Mouse (Mus musculus) gonadal fat pad, adult 2 months (tissue): ENCODE measurements around the gene Elmsan1. TPM values are rescaled to one million over a fixed set of nuclear protein-coding genes. Genes with fewer than 3 reads are reported as not detected.
"Not testable (repeated sequence)": the region's sequence is repeated elsewhere in the genome, so short reads cannot be mapped to it uniquely, and the experiment has no call there.

ENCODE experiments used
- DNase-seq: peaks from one replicate; pipeline ENCODE4 v3.0.0-alpha.2; 2012; ENCODE audit warnings: low read depth
- polyA plus RNA-seq: library from polyadenylated mRNA; depleted of rRNA; stranded (reverse); fragments of >200 nt; gene quantifications from 2 replicates; pipeline ENCODE4 v1.2.3, GENCODE M21; 2012; rRNA removed

Elmsan1 gene
- polyA plus RNA-seq, result 11.2 and 16.1 TPM in 2 replicates

DNA sequence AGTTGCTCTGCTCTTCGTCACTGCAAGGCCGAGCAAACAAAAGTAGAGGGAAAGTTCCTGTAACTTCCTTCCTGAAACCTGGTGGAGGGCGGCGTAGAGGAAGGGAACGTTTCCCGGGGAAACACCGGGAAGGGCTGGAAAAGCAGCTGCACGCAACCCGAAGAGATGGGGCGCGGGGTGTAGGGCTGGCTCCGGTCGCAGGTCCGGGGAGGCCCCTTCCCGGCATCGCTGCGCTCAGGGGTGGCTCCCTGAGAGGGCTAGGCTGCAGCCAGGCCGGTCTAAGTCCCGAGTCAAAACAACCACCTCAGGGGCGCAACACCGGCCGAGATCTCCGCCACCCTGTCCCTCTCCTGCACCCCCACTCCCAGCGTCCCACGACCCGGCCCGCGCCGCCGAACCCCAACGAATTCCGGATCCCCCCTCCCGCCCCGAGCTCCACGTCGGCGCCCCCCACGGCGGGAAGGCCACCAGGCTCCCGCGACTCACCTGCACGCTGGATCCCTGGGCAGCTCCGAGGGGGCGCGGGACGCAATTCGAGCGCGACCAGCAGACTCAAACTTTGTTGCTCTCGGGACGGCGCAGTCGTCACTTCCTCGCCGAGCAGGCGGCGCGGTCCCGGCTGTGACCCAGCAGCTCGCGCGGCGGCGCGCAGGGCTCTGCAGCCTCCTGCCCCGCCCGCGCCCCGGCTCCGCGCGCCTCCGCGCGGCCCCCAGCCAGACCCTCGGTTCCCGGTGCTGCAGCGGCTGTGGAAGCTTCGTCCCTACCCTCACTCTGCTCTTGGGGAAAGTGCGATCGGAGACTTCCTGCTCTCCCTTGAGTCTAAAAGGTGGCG lies at the start of gene Elmsan1:
TSS of gene Elmsan1 (minus strand) at position 593 of the 832 bp plus-strand sequence.
- no peak for DNase-seq

DNA sequence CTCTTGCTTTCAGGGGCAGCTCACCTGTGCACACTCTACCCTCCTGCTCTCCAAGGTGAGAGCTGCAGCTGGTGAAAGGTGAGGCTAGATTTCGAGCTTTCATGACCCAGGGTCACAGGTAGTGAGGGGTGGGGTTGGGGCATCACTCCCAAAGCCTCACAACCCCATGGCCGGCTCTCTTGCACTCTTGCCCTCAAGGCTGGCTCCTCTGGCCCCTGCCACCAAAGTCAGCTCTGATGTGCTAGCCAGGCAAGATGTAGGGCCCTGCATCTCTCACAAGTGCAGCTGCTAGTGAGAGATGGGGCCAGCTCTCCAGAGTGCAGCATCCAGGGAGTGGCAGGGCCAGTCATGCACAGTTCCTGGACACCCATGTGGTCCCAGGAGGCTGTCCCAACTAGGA lies 48.6 kb upstream of the Elmsan1 start:
- DNase-seq, result no peak

- DNase-seq, result no peak
Observed at GRCm38 (mm10) chr12:84260363-84260762, 41.7 kb upstream of the Elmsan1 start.

DNA sequence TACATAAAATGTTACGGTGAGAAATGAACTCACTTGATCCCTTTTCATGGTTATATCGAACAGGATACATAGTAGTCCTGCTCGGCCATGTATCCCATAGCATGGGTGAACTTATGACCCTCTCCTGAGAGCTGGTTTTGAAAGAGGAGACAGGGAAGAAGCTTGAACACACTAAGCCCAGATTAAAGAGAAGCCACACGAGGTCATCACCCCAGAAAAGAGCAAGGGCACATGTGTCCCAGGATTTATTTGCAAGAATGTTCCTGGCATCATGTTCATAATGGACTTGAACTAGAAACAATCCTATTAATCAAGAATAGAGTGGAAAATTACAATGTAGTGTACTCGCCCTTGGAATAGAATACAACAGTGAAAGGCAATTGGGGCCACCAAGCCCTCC lies 36.2 kb upstream of the Elmsan1 start:
- no peak for DNase-seq

- DNase-seq, result no peak
Observed at GRCm38 (mm10) chr12:84252811-84253210, 34.1 kb upstream of the Elmsan1 start.

GRCm38 (mm10) chr12:84249217-84249616 lies 30.5 kb upstream of the Elmsan1 start:
- DNase-seq, result no peak

- no peak for DNase-seq
Observed at GRCm38 (mm10) chr12:84245683-84246082, 27.0 kb upstream of the Elmsan1 start.

DNA sequence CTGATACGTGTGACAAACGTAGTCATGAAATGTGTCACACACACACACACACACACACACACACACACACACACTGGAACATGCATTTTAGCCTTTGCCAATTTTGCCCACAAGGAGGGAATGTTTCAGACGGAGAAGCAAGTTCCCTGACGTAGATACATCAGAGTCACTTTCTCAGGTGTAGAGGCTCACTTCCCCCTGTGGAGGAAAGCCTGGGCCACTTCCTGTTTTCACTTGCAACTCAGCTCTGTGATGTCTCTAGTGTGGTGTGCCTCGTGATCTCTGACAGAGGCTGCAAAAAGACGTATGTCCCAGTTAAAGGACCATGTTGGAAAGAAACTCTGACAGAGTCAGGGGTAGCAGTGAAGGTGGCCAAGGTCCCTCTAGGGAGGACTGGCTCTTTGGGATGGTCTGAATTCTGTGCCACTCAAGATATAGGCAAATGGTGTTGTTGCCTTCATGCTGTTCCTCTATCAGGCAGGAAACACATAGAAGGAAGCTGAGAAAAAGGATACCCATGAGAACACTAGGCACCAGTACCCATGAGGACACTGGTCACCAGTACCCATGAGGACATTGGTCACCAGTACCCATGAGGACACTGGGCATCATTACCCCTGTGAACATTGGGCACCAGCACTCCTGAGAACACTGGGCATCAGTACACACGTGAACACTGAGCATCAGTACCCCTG lies 24.5 kb upstream of the Elmsan1 start:
- DNase-seq, result no peak

DNA sequence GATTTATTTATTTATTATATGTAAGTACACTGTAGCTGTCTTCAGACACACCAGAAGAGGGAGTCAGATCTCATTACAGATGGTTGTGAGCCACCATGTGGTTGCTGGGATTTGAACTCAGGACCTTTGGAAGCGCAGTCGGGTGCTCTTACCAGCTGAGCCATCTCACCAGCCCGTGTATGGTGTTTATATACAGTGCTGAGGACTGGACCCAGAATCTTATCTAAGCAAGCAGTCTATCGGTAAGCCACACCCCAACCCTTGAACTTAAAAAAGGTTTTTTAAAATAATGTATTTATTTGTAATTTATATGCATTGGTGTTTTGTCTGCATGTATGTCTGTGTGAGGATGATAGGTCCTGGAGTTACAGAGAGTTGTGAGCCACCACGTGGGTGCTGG lies 18.4 kb upstream of the Elmsan1 start:
- DNase-seq, result not testable (repeated sequence)

DNA sequence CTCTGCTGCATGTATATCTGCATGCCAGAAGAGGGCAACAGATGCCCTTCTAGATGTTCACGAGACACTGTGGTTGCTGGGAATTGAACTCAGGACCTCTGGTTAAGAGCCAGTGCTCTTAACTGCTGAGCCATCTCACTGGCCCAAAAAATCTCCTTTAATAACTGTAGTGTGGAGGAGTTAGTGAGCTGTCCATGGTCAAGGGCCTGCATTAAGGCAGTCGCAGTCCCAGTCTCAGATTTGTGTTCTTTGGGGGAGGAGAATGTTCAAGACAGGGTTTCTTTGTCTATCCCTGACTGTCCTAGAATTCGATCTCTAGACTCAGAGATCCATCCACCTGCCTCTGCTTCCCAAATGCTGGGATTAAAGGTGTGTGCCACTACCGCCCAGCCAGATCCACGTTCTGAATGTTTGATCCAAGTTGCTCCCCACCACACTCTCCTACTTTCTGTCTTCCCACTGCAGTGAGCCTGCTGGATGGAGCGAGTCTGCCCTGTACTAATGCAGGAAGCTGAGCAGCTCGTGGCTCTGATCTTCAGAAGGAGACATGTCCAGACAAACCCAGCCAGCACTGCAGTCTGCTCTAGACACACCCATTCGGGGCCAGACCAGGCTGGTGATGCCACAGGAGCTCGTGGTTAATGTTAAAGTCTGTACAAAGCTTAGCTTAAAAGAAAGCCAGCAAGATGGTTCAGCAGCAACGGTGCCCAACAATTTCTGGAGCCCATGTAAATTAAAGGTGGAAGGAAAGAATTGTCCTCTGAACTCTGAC lies 17.5 kb upstream of the Elmsan1 start:
- no peak for DNase-seq

- no peak for DNase-seq
Observed at GRCm38 (mm10) chr12:84235577-84235976, 16.9 kb upstream of the Elmsan1 start.

- DNase-seq, result no peak
Observed at GRCm38 (mm10) chr12:84233488-84234100, 14.9 kb upstream of the Elmsan1 start.

GRCm38 (mm10) chr12:84226117-84226840 lies 7.6 kb upstream of the Elmsan1 start:
- no peak for DNase-seq

GRCm38 (mm10) chr12:84222405-84222961 lies 3.8 kb upstream of the Elmsan1 start:
- DNase-seq, result no peak

- no peak for DNase-seq
Observed at GRCm38 (mm10) chr12:84220951-84221891, 2.5 kb upstream of the Elmsan1 start.

DNA sequence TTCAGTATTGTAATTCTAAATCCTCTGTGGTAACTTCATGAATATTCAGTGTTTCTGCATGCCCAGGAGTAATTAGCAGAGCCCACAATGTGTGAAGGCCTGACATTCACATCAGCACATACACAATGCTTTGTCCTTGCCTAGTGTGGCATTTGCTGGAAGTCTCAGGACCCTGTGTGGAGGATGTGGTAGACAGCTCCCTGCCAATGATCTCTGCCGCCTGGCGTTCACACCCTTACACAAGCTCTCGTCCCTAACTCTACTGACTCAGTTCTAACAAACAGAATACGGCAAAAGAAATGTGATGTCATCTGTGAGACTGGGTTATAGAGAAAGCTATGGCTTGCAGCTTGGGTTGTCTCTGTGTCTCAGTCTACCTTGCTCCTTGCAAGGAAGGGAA lies 1.8 kb upstream of the Elmsan1 start:
- DNase-seq, result no peak

DNA sequence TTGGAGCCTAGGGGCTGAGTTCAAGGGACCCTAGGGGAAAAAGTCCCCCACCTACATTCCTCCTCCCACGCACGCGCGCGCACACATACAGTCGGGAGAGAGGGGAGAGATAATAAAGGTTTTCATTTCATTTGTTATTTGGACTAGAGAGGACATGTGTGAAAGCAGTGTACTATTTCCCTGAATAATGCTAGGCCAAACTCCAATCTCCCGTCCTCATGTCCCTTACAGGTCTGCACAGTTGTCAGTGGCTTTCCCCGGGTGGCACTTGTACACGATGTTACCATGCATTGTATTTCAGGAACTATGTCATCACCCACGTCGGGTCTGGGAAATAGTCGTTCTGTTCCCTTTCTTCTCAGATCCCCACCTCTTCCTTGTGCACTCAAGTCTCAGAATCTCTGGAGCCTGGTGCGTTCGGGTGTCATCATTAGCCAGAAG lies 460 bp upstream of the Elmsan1 start:
- no peak for DNase-seq

- DNase-seq, result no peak
Observed at GRCm38 (mm10) chr12:84217508-84218131, 1.1 kb downstream of the Elmsan1 start.

GRCm38 (mm10) chr12:84217111-84217507 lies 1.6 kb downstream of the Elmsan1 start:
- DNase-seq, result no peak
